Comparison of ENCODE assay signal across 24 mouse cellular contexts in the genomic region with DNA sequence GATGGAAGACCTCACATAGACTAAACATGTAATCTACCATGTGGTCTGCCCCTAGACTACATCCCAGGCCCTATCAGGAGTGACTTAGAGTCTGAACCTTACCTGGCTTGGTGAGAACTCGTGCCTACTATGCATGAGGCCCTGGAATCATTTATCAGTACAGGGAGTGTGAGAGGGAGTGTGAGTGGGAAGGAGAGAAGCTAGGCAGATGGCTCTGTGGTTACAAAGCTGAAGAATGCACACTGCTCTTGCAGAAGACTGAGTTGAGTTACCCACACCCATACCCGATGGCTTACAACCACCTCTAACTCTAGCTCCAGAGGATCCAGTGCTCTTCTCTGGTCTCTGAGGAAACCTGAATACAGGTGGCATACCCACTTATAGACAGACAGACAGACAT. TPM values are rescaled to one million over a fixed set of nuclear protein-coding genes. Genes with fewer than 3 reads are reported as not detected.
DNase-seq lines count a peak whose midpoint lies in the region; ATAC-seq and TF ChIP-seq lines count a peak whose summit lies in the region.
"Had no signal": no experiment of that assay in that cellular context is flagged by ENCODE, and none has a peak within 500 bp of the region (broad histone marks: within the 10 kb centered on the region; RNA-seq: fewer than 3 reads in every experiment).

No protein-coding gene starts in this region.

- in situ Hi-C loops in ES-E14 (cut with MboI; ENCODE audit: low sequenced_read_pairs in 2 of 2, unreplicated experiment in 2 of 2) = no loop called here

- intact Hi-C loops in left cerebral cortex, postnatal 10 days (cut with DNase I) = no loop called here
- intact Hi-C loops in left cerebral cortex, postnatal 36 days (cut with DNase I) = no loop called here

- H3K9me3 ChIP-seq in ES-E14 (ENCODE audit: control insufficient read depth, insufficient read depth, low read depth, low read length) = no peaks in the 10 kb centered on the region
- H3K9me3 ChIP-seq: embryonic facial prominence, embryonic 10.5 days; forebrain, embryonic 10.5 days; heart, embryonic 15.5 days; hindbrain, embryonic 13.5 days; midbrain, embryonic 15.5 days; neural tube, embryonic 12.5 days had no signal

- H3K9ac ChIP-seq in ES-E14 (ENCODE audit: insufficient read depth, low read depth, low read length, poor library complexity, severe bottlenecking) = 0 out of 2 replicates have a peak overlapping the region, but pooled peaks have one; percentile 42
- H3K9ac ChIP-seq: heart, embryonic 15.5 days; hindbrain, embryonic 13.5 days; midbrain, embryonic 15.5 days; neural tube, embryonic 12.5 days had no signal

- no peak for DNase-seq in frontal cortex, postnatal 25 days (ENCODE audit: low spot score in 2 of 2)
- DNase-seq in left cerebral cortex, adult 9 months (ENCODE audit: low spot score in 2 of 2) = peak; percentile 26 to 46
- no peak for DNase-seq in left cerebral cortex, postnatal 10 days (ENCODE audit: extremely low spot score in 1 of 2, low spot score in 2 of 2)
- no peak for DNase-seq in ES-E14 (ENCODE audit: low read depth, low spot score)
- DNase-seq in left cerebral cortex, postnatal 36 days (ENCODE audit: low spot score in 2 of 2) = peak; percentile 29 to 37
- no peak for DNase-seq in lung, adult 18-20 months
- DNase-seq: adrenal gland, postnatal 10 days; cerebellum, adult 2 months; gastrocnemius, adult 2 months; heart, postnatal 36 days; kidney, adult 11 months; kidney, postnatal 4 days; retina, postnatal 1 day; thymus, postnatal 25 days had no signal

- no peak overlapping the region for H3K27ac ChIP-seq in ES-E14 (ENCODE audit: insufficient read depth, low read depth, low read length, poor library complexity, severe bottlenecking)
- H3K27ac ChIP-seq: embryonic facial prominence, embryonic 10.5 days; forebrain, embryonic 10.5 days; gastrocnemius, adult 2 months; heart, embryonic 15.5 days; hindbrain, embryonic 13.5 days; macrophage; midbrain, embryonic 15.5 days; neural tube, embryonic 12.5 days had no signal

- no peaks in the 10 kb centered on the region for H3K36me3 ChIP-seq in ES-E14 (ENCODE audit: control insufficient read depth, insufficient read depth, low read length, poor library complexity, severe bottlenecking)

- peak; percentile 95 for ATAC-seq in frontal cortex, adult (ENCODE audit: low TSS enrichment)
- ATAC-seq: forebrain, embryonic 16.5 days; lung, postnatal 0 days; midbrain, embryonic 15.5 days had no signal

- H3K4me3 ChIP-seq in ES-E14 (ENCODE audit: insufficient read depth in 1 of 2, low read depth in 1 of 2, low read length in 2 of 2, poor library complexity in 1 of 2, severe bottlenecking in 1 of 2) = no peak overlapping the region
- H3K4me3 ChIP-seq: embryonic facial prominence, embryonic 10.5 days; forebrain, embryonic 10.5 days; gastrocnemius, adult 2 months; heart, embryonic 15.5 days; hindbrain, embryonic 13.5 days; midbrain, embryonic 15.5 days; neural tube, embryonic 12.5 days had no signal

- no peaks in the 10 kb centered on the region for H3K4me1 ChIP-seq in ES-E14 (ENCODE audit: control insufficient read depth in 2 of 2, insufficient read depth in 2 of 2, low read length in 2 of 2, poor library complexity in 1 of 2)
- H3K4me1 ChIP-seq: embryonic facial prominence, embryonic 10.5 days; midbrain, embryonic 15.5 days; neural tube, embryonic 12.5 days had no signal

TF ChIP-seq in ES-E14, 5 proteins besides CTCF, POLR2A, EP300 and RAD21:
- TF ChIP-seq ZNF384 (IDR thresholded peaks at IDR 0.05; ENCODE audit: low read depth, low read length) = no peak
- TF ChIP-seq HCFC1 (IDR thresholded peaks at IDR 0.05; ENCODE audit: borderline replicate concordance, insufficient read depth, low read length) = no peak
- no peak for TF ChIP-seq MAFK (IDR thresholded peaks at IDR 0.05; ENCODE audit: insufficient read depth, low read depth, low read length)
- TF ChIP-seq CHD2 (IDR thresholded peaks at IDR 0.05; ENCODE audit: low read depth, low read length) = no peak
- no peak for TF ChIP-seq ZC3H11A (IDR thresholded peaks at IDR 0.05; ENCODE audit: borderline replicate concordance, low read depth, low read length)

RNA-seq across cellular contexts. Expression of a gene that starts 9.8 kb away (rescaled TPM):
- 10 to 100 TPM; 60.9 to 66.2 TPM for total RNA-seq in left cerebral cortex, postnatal 10 days (2021)
- total RNA-seq in ES-E14 (2012; rRNA removed) = 57.3 and 59.2 TPM in 2 replicates
- total RNA-seq in left cerebral cortex, postnatal 36 days (2021) = 10 to 100 TPM; 49.7 to 84.5 TPM

RNA-seq across cellular contexts. Expression of a gene that starts 32.0 kb away (rescaled TPM):
- 10 to 100 TPM; 37.1 to 38.7 TPM for total RNA-seq in left cerebral cortex, postnatal 10 days (2021)
- 26.0 and 28.6 TPM in 2 replicates for total RNA-seq in ES-E14 (2012; rRNA removed)
- 10 to 100 TPM; 32.1 to 38.1 TPM for total RNA-seq in left cerebral cortex, postnatal 36 days (2021)

RNA-seq across cellular contexts. Expression of a gene that starts 36.7 kb away (rescaled TPM):
- 10 to 100 TPM; 58.9 to 63.1 TPM for total RNA-seq in left cerebral cortex, postnatal 10 days (2021)
- total RNA-seq in ES-E14 (2012; rRNA removed) = 167 and 203 TPM in 2 replicates
- 10 to 100 TPM; 48.2 to 48.8 TPM for total RNA-seq in left cerebral cortex, postnatal 36 days (2021)

Comparison
In these comparisons a context has a peak if more than half of its experiments do, and no peak if none do; other contexts are left out.
1. DNase-seq: peak in left cerebral cortex, adult 9 months (2 of 2) and left cerebral cortex, postnatal 36 days (2 of 2); none in frontal cortex, postnatal 25 days (0 of 2), left cerebral cortex, postnatal 10 days (0 of 2), ES-E14 (single experiment) and lung, adult 18-20 months (0 of 2).